Mouse (Mus musculus): ENCODE measurements around the gene Hmox2.

DNA sequence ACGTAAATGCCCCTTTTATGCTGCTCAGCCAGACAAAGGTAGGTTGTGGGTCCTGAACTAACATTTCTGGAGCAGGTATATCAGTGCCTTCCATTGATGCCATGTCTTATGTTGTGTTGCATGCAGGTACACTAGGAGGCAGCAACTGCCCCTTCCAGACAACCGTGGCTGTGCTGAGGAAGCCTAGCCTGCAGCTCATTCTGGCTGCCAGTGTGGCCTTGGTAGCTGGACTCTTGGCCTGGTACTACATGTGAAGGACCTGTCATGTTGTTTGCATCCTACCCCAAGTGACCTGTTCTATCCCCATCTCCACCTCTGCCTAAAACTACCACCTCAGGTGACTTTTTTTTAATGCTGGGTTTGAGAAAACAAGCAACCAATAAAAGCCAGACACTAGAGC, 39.7 kb downstream of the Hmox2 start:
- TF ChIP-seq POLR2A (IDR thresholded peaks at IDR 0.05; ENCODE audit: low read depth, low read length): no peak
- TF ChIP-seq CTCF (IDR thresholded peaks at IDR 0.05; ENCODE audit: borderline replicate concordance, insufficient read depth, low read length): no peak

Measured in embryonic fibroblast, embryonic 13.5 days (primary cell).